Mouse (Mus musculus): ENCODE measurements around the gene Pla1a. TPM values are rescaled to one million over a fixed set of nuclear protein-coding genes. Genes with fewer than 3 reads are reported as not detected.

Gene Pla1a
- polyA plus RNA-seq, 1 experiment = not detected

DNA sequence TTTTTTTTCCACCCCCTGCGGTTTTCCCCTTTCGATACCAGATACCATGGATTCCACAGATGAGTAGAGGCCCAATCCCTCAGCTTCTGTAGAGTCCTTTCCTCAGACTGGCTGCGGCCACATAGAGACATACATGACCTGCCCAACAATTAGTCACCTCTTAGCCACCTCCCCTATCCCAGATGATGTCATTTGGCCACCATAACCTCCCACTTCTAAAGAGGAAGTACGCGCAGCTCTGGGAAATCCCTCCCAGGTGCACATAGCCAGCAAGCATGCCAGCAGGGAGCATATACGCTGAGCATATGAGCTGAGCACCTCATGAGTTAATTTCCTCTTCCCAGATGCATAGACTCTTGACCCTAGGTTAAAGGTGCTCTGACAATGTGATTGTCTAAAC lies 26.2 kb downstream of the Pla1a start:
- TF ChIP-seq POLR2A (IDR thresholded peaks at IDR 0.05; ENCODE audit: borderline replicate concordance, low read depth, low read length) (no peak), CTCF (IDR thresholded peaks at IDR 0.05; ENCODE audit: low read depth, low read length) (no peak)
- Histone ChIP-seq H3K27ac (ENCODE audit: insufficient read depth, low read depth, low read length) (no peak overlapping the region), H3K4me3 (ENCODE audit: insufficient read depth, low read length) (no peak overlapping the region), H3K4me1 (ENCODE audit: control insufficient read depth, insufficient read depth, low read length) (peaks cover 23% of the 10 kb centered on the region)

DNA sequence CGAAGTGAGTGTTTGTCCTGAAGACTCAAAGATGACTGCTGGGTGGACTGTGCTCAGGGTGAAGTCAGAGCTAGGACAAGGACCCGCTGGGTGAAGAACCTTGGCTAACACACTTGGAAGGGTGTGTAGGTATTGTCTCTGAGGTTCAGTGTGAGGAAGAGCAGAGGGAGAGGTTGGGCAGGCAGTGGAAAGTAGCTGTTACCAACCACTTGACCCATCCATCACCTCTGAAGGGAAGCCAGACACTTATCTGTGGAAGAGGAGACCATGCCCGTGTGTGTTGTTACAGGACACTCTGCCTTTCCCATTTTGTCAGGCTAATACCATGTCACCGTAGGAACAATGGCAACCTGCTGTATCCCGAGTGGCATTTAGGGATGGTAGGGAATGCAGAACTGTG lies 26.7 kb downstream of the Pla1a start:
- peaks cover 23% of the 10 kb centered on the region for H3K4me1 ChIP-seq (ENCODE audit: control insufficient read depth, insufficient read depth, low read length)
- TF ChIP-seq CTCF (IDR thresholded peaks at IDR 0.05; ENCODE audit: low read depth, low read length) (no peak), POLR2A (IDR thresholded peaks at IDR 0.05; ENCODE audit: borderline replicate concordance, low read depth, low read length) (no peak)
- H3K27ac ChIP-seq (ENCODE audit: insufficient read depth, low read depth, low read length) = no peak overlapping the region
- no peak overlapping the region for H3K4me3 ChIP-seq (ENCODE audit: insufficient read depth, low read length)

DNA sequence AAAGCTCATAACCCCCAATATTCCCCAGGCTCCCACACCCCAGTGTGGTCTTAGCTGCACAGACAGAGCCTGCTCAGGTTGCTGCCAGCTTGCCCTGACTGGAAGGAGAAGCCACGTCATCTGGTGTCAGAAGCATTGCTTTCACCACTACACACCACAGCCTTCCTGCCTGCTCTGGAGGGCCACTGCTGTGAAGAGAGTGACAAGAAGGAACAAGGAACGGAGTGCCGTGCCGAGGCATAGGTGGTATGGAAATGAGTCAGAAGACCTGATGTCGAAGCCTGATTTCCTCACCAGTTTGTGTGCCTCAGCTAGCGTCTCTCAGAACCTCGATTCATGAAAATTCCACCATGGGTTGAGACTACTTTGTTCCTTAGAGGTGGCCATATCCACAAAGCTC lies 29.3 kb downstream of the Pla1a start:
- H3K4me1 ChIP-seq (ENCODE audit: control insufficient read depth, insufficient read depth, low read length) = peaks cover 22% of the 10 kb centered on the region
- no peak overlapping the region for H3K4me3 ChIP-seq (ENCODE audit: insufficient read depth, low read length)
- no peak for TF ChIP-seq POLR2A (IDR thresholded peaks at IDR 0.05; ENCODE audit: borderline replicate concordance, low read depth, low read length)
- no peak overlapping the region for H3K27ac ChIP-seq (ENCODE audit: insufficient read depth, low read depth, low read length)

DNA sequence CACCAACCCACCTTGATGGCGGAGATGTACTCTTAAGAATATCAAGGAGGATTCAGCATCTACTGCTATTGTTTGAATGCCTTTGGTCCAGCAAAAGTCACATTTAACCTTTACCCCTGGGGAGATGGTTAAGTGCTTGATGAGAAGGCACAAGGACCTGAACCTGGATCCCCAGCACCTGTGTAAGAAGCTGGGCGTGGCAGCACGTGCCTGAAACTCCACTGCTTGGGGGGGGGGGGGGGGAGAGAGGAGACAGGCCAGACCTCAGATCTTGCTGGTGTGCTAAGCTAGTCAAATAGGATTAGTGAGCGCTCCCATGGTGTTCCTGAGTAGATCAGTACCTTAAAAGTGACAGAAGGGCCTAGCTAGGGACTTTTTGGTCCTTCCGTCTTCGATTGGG lies 31.5 kb downstream of the Pla1a start:
- Histone ChIP-seq H3K4me1 (ENCODE audit: control insufficient read depth, insufficient read depth, low read length) (peaks cover 20% of the 10 kb centered on the region), H3K4me3 (ENCODE audit: insufficient read depth, low read length) (no peak overlapping the region), H3K27ac (ENCODE audit: insufficient read depth, low read depth, low read length) (no peak overlapping the region)
- TF ChIP-seq CTCF (IDR thresholded peaks at IDR 0.05; ENCODE audit: low read depth, low read length) (no peak), POLR2A (IDR thresholded peaks at IDR 0.05; ENCODE audit: borderline replicate concordance, low read depth, low read length) (no peak)

DNA sequence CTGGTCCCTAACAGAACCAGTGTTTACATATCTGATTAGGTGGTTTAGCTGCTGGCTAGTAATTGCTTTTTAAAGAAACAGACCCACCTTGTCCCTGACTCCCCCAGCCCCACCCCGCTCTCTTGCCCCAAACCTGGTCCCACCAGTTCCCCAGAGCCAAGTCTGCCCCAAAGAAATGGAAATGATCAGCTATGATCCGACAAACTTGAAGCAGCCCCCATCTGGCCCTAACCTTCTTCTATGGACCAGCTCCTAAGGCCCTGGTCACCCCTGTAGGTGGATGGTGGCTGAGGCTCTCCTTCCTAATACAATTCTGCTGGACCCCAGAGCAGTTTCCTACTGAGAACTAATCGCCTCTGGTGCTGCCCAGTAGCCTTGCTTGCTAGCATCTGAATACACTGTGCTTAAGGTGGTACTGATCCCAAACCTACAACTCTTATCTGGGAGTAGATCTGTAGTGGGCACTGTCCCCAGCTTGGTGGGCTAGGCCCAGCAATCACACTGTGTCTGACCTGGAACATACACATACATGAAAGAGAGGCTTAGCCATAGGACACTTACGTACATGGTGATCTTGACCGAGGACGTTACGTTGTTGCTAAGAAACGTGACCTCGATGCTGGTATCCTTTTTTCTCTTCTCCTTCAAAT lies 32.5 kb downstream of the Pla1a start:
- Histone ChIP-seq H3K4me1 (ENCODE audit: control insufficient read depth, insufficient read depth, low read length) (peaks cover 21% of the 10 kb centered on the region), H3K27ac (ENCODE audit: insufficient read depth, low read depth, low read length) (no peak overlapping the region)

DNA sequence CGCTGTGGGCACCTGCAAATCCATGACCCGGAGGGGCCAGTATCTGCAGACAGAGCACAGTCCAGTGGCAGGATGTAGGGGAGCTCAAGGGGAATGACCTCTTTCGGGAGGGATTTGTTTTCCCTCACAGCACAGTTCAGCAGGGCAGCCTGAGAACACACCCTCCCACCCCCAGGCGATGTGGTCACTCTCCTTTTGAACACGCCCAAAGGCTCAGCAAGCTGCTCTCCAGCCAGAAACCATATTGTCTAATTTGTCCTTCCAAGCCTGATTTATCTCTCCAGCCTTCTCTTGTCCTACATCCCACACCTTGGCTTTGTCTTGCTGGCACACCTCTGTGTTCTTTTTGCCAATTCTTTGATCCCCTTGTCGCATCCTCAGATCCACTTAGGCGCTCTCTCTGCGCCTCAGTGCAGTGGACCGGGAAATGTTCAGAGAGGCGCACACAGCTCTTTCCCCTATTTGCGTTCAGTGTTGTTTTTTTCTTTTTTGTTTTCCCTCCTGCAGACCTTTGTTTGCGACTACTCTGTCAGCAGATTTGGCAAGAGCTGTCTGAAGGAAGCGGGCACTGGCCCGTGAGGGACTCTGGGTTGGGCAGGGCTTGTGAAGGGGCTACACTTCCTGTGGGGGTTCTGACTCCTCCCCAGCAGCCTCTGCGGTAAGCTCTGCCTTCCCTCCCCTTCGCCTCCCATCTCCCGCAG lies 33.3 kb downstream of the Pla1a start:
- Histone ChIP-seq H3K27ac (ENCODE audit: insufficient read depth, low read depth, low read length) (no peak overlapping the region), H3K4me3 (ENCODE audit: insufficient read depth, low read length) (no peak overlapping the region), H3K4me1 (ENCODE audit: control insufficient read depth, insufficient read depth, low read length) (peaks cover 28% of the 10 kb centered on the region)
- TF ChIP-seq POLR2A (IDR thresholded peaks at IDR 0.05; ENCODE audit: borderline replicate concordance, low read depth, low read length) = no peak

More for the DNA sequence above, 32.5 kb downstream of the Pla1a start:
- TF ChIP-seq CTCF (IDR thresholded peaks at IDR 0.05; ENCODE audit: low read depth, low read length) = no peak
- no peak for TF ChIP-seq POLR2A (IDR thresholded peaks at IDR 0.05; ENCODE audit: borderline replicate concordance, low read depth, low read length)
- no peak overlapping the region for H3K4me3 ChIP-seq (ENCODE audit: insufficient read depth, low read length)

DNA sequence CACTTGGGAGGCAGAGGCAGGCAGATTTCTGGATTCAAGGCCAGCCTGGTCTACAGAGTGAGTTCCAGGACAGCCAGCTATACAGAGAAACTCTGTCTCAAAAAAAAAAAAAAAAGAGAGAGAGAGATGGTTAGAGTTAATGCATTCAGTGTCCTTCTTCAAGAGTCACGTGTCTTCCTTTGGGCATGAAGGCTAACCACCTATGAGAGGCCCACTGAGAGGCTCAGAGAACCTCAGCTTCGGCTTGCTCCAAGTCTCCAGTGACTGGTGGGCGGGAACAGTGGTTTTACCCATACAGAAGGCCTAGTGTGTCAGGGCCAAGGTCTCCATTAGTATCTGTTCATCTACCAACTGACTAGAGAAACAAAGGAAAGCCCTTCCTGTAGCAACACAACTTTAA lies 33.9 kb downstream of the Pla1a start:
- no peak for TF ChIP-seq CTCF (IDR thresholded peaks at IDR 0.05; ENCODE audit: low read depth, low read length)
- TF ChIP-seq POLR2A (IDR thresholded peaks at IDR 0.05; ENCODE audit: borderline replicate concordance, low read depth, low read length) = no peak
- Histone ChIP-seq H3K27ac (ENCODE audit: insufficient read depth, low read depth, low read length) (no peak overlapping the region), H3K4me1 (ENCODE audit: control insufficient read depth, insufficient read depth, low read length) (peaks cover 30% of the 10 kb centered on the region), H3K4me3 (ENCODE audit: insufficient read depth, low read length) (no peak overlapping the region)

DNA sequence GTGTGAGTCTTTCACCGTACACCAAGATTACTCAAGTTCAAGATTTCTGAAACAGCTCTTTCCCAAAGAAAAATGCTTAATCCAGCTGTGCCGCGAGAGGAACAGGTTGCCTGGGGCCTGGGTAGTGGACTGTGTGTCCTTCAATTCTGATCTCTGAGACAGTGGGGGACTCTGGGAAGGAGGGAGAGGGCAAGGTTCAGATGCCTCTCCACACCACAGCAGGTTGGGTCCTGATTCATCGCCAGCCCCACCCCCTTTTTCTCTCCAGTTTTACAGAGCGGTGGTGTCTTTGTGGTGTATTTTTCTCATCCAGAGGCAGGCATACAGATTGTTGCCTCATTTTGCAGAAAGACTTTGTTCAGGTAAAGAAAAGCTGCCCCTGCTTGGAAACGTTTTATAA lies 34.7 kb downstream of the Pla1a start:
- no peak overlapping the region for H3K4me3 ChIP-seq (ENCODE audit: insufficient read depth, low read length)
- H3K4me1 ChIP-seq (ENCODE audit: control insufficient read depth, insufficient read depth, low read length) = peaks cover 28% of the 10 kb centered on the region
- TF ChIP-seq CTCF (IDR thresholded peaks at IDR 0.05; ENCODE audit: low read depth, low read length) = no peak
- no peak for TF ChIP-seq POLR2A (IDR thresholded peaks at IDR 0.05; ENCODE audit: borderline replicate concordance, low read depth, low read length)
- H3K27ac ChIP-seq (ENCODE audit: insufficient read depth, low read depth, low read length) = no peak overlapping the region

DNA sequence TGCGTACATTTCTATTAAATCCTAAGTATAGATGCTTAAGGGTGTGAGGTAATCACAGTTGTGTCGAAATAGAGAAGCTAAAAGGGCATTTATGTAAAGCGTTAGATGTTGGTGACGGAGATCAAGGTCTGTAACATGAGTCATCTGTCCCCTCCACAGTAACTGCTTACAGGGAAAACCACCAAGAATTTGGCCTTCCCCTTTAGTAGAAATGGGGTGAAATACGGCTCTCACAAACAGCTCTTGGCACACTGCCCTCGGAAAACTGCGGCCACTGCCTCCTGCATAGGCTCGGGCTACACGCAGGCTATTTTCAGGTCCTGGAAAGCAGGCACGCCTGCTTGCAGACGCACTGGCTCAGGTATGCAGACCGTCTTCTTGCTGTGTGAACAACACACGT lies 36.8 kb downstream of the Pla1a start:
- no peak for TF ChIP-seq CTCF (IDR thresholded peaks at IDR 0.05; ENCODE audit: low read depth, low read length)
- TF ChIP-seq POLR2A (IDR thresholded peaks at IDR 0.05; ENCODE audit: borderline replicate concordance, low read depth, low read length) = no peak
- Histone ChIP-seq H3K4me1 (ENCODE audit: control insufficient read depth, insufficient read depth, low read length) (peaks cover 27% of the 10 kb centered on the region), H3K4me3 (ENCODE audit: insufficient read depth, low read length) (peak overlapping the region; percentile 27), H3K27ac (ENCODE audit: insufficient read depth, low read depth, low read length) (no peak overlapping the region)

DNA sequence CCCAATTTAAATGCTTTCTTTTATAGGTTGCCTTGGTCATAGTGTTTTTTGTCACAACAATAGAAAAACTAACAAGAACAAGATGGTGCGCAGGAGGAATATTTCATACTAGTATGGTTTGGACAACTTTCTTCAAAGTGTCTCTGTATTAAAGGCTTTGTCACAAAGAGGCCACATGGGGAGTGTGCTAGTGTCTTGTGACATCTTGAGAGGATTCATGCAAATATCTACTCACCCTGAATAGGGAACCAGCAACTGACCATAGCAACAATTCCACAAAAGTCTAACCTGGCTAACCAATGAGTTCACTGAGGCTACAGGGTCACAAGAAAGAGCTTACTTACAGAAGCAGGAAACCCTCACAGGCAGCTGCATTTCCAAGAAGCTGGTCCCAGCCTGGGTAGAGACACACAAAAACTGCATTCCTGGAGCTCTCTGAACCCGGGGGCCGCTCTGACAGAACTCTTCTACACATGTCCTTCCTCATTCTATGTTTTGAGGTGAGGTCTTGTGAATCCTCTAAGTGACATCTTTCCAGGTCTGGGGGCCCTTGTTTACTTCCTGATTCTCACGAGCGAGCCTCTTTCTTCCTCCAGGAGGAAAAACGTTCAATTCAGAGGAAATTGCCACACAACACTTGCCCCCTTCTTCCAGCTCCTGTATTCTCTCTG lies 37.8 kb downstream of the Pla1a start:
- Histone ChIP-seq H3K4me3 (ENCODE audit: insufficient read depth, low read length) (no peak overlapping the region), H3K4me1 (ENCODE audit: control insufficient read depth, insufficient read depth, low read length) (peaks cover 28% of the 10 kb centered on the region), H3K27ac (ENCODE audit: insufficient read depth, low read depth, low read length) (no peak overlapping the region)
- TF ChIP-seq POLR2A (IDR thresholded peaks at IDR 0.05; ENCODE audit: borderline replicate concordance, low read depth, low read length) = no peak
- TF ChIP-seq CTCF (IDR thresholded peaks at IDR 0.05; ENCODE audit: low read depth, low read length) = no peak

Data from bone marrow macrophage, adult 2 months (primary cell).